Mouse (Mus musculus) kidney, embryonic 14.5 days (tissue): Measurements from ENCODE around the gene Ptprg. TPM values are rescaled to one million over a fixed set of nuclear protein-coding genes. Genes with fewer than 3 reads are reported as not detected.

Experiments used
- ATAC-seq: fragments of 200-750 bp; cut with Nextera tagmentation; 2 replicates; pipeline ENCODE4 v1.8.0; 2017; ENCODE audit warnings: moderate number of reproducible peaks, mild to moderate bottlenecking, moderate TSS enrichment, moderate library complexity; ENCODE audit not compliant: low FRiP score, low TSS enrichment
- H3K27ac ChIP-seq: fragments of 300-500 bp; sonication (generic); 2 replicates; pipeline ENCODE4 v1.5.1; 2014; ENCODE audit warnings: low read depth, mild to moderate bottlenecking, low read length, moderate library complexity, mixed read lengths
- H3K27me3 ChIP-seq: fragments of 300-500 bp; sonication (generic); 2 replicates; pipeline ENCODE4 v1.6.1; 2014; ENCODE audit warnings: mild to moderate bottlenecking, low read length; ENCODE audit not compliant: control insufficient read depth, insufficient read depth
- H3K36me3 ChIP-seq: fragments of 300-500 bp; sonication (generic); 2 replicates; pipeline ENCODE4 v1.6.1; 2014; ENCODE audit warnings: low read length, mixed read lengths; ENCODE audit not compliant: control insufficient read depth, insufficient read depth
- H3K4me1 ChIP-seq: fragments of 300-500 bp; sonication (generic); 2 replicates; pipeline ENCODE4 v1.6.1; 2014; ENCODE audit warnings: low read length, mixed read lengths; ENCODE audit not compliant: control insufficient read depth, insufficient read depth
- H3K4me2 ChIP-seq: fragments of 300-500 bp; sonication (generic); replicated peaks from 2 replicates; pipeline ENCODE4 v1.6.1; 2014; ENCODE audit warnings: low read depth, mild to moderate bottlenecking, low read length
- H3K4me3 ChIP-seq: fragments of 300-500 bp; sonication (generic); 2 replicates; pipeline ENCODE4 v1.5.1; 2014; ENCODE audit warnings: mild to moderate bottlenecking, low read length
- H3K9ac ChIP-seq: fragments of 300-500 bp; sonication (generic); 2 replicates; pipeline ENCODE4 v1.6.1; 2014; ENCODE audit warnings: low read depth, mild to moderate bottlenecking, low read length, moderate library complexity
- H3K9me3 ChIP-seq: fragments of 300-500 bp; sonication (generic); 2 replicates; pipeline ENCODE4 v1.6.1; 2016; ENCODE audit warnings: low read length; ENCODE audit not compliant: control insufficient read depth
- WGBS: fragments of 180-500 bp; shearing (Covaris S2); extraction: QIAGEN DNeasy Blood & Tissue Kit; methylation state at CpG from one replicate; pipeline ENCODE4 v1.1.7; 2014; 5-methylcytosine and 5-hydroxymethylcytosine counted together
- polyA plus RNA-seq: library from polyadenylated mRNA; unstranded; fragments of >200 nt; fragmentation: Nextera tagmentation; extraction: Ambion mirVana; gene quantifications from 2 replicates; pipeline ENCODE4 v1.2.1, GENCODE M21; 2014

Gene Ptprg
- polyA plus RNA-seq, 1 experiment from 2014 or later = 44.3 TPM

DNA sequence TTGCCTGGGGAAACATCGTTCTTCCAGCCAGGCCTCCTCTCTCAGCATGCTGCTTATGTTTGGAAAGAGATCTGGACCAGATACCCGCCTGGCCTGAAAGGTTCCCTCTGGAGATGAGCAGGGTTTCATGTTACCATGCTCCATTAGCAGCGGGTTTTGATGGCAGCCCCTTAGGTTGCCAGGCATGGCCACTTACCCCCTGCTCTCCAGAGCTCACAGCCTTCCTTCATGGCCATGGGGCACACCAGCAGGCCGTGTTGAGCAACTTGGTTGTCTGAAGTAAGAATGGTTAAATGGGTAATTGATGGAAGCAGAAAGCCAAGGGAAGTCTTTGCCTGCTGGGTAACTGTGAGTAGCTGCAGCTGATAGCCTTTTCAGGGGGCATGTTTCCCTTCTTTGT, 274.8 kb downstream of the Ptprg start:
- Histone ChIP-seq H3K27ac (no peak overlapping the region), H3K4me3 (no peak overlapping the region), H3K36me3 (no peaks in the 10 kb centered on the region), H3K9me3 (no peaks in the 10 kb centered on the region), H3K9ac (no peak overlapping the region), H3K27me3 (no peaks in the 10 kb centered on the region), H3K4me2 (no peak overlapping the region), H3K4me1 (peaks cover 13% of the 10 kb centered on the region; the same call in 1 of the 2 replicates)
- no peak for ATAC-seq
- 25% methylated on average over 4 of the region's 4 CpGs for WGBS

DNA sequence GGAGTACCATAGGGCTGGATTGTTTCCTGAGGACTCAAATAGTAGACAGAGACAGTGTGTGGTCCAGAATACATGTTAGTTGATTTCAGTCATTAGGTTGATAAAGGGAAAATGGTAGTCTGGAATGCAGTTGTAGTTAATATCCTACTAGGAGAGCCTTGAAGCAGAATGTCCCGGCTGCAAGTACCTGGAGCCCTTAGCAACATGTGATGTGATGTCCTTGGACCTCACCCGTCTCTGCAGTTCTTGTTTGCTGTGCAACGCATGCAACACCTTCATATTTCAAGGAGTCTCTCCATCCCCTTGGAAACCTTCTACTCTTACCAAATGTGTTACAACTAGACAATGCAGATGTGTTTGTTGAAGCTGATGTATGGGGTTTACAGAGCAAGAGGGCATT, 280.3 kb downstream of the Ptprg start:
- no peak overlapping the region for H3K27ac ChIP-seq

GRCm38 (mm10) chr14:11835706-11836445, 282.5 kb downstream of the Ptprg start:
- no peak for ATAC-seq
- Histone ChIP-seq H3K9me3 (no peaks in the 10 kb centered on the region), H3K27ac (no peak overlapping the region), H3K4me3 (no peak overlapping the region), H3K27me3 (no peaks in the 10 kb centered on the region), H3K4me1 (no peaks in the 10 kb centered on the region; the same call in 1 of the 2 replicates), H3K9ac (no peak overlapping the region), H3K36me3 (no peaks in the 10 kb centered on the region), H3K4me2 (no peak overlapping the region)
- 73% methylated on average over 12 of the region's 12 CpGs for WGBS

More for the DNA sequence above, 280.3 kb downstream of the Ptprg start:
- no peak for ATAC-seq
- H3K36me3 ChIP-seq = no peaks in the 10 kb centered on the region
- WGBS = 84% methylated on average over 3 of the region's 3 CpGs
- H3K9ac ChIP-seq = no peak overlapping the region
- H3K4me3 ChIP-seq = no peak overlapping the region
- no peaks in the 10 kb centered on the region for H3K9me3 ChIP-seq
- no peak overlapping the region for H3K4me2 ChIP-seq
- no peaks in the 10 kb centered on the region; the same call in 1 of the 2 replicates for H3K4me1 ChIP-seq
- H3K27me3 ChIP-seq = no peaks in the 10 kb centered on the region

DNA sequence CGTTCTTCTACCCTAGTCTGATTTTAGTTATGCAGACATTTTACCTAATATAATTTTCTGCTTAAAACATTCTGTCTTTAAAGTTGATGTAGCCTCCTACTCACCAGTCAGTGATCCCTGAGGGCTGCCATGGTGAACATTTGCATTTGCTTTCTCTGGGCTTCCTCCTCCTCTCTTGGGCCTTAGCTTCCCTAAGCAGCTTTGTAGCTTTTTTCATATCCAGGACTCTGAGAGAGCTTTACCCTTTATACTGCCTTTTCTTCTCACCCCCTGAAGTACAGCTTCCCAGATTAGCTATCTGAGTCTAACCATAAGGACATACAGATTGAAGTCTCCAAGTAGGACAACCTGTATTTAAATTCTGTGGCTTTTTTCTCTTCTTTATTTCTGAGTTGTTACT, 284.4 kb downstream of the Ptprg start:
- no peaks in the 10 kb centered on the region for H3K9me3 ChIP-seq
- H3K4me3 ChIP-seq = no peak overlapping the region
- H3K36me3 ChIP-seq = no peaks in the 10 kb centered on the region
- no peak overlapping the region for H3K9ac ChIP-seq
- no peak overlapping the region for H3K27ac ChIP-seq
- H3K4me1 ChIP-seq = no peaks in the 10 kb centered on the region; the same call in 1 of the 2 replicates
- no peak for ATAC-seq
- H3K27me3 ChIP-seq = no peaks in the 10 kb centered on the region
- no peak overlapping the region for H3K4me2 ChIP-seq
- 95% methylated on average over 1 of the region's 1 CpGs for WGBS

- no peak overlapping the region for H3K9ac ChIP-seq
- H3K27me3 ChIP-seq = no peaks in the 10 kb centered on the region
- no peak overlapping the region for H3K27ac ChIP-seq
- no peak for ATAC-seq
- no peak overlapping the region for H3K4me3 ChIP-seq
- no peaks in the 10 kb centered on the region for H3K4me1 ChIP-seq
- 61% methylated on average over 4 of the region's 4 CpGs for WGBS
- H3K4me2 ChIP-seq = no peak overlapping the region
- H3K36me3 ChIP-seq = no peaks in the 10 kb centered on the region
- no peaks in the 10 kb centered on the region for H3K9me3 ChIP-seq
Observed at GRCm38 (mm10) chr14:11841621-11842020, 288.3 kb downstream of the Ptprg start.

GRCm38 (mm10) chr14:11852896-11853295, 299.6 kb downstream of the Ptprg start:
- Histone ChIP-seq H3K9me3 (no peaks in the 10 kb centered on the region), H3K27me3 (no peaks in the 10 kb centered on the region), H3K4me3 (no peak overlapping the region), H3K4me1 (no peaks in the 10 kb centered on the region), H3K27ac (no peak overlapping the region), H3K36me3 (no peaks in the 10 kb centered on the region), H3K9ac (no peak overlapping the region), H3K4me2 (no peak overlapping the region)
- ATAC-seq = no peak
- WGBS = 86% methylated on average over 3 of the region's 3 CpGs

DNA sequence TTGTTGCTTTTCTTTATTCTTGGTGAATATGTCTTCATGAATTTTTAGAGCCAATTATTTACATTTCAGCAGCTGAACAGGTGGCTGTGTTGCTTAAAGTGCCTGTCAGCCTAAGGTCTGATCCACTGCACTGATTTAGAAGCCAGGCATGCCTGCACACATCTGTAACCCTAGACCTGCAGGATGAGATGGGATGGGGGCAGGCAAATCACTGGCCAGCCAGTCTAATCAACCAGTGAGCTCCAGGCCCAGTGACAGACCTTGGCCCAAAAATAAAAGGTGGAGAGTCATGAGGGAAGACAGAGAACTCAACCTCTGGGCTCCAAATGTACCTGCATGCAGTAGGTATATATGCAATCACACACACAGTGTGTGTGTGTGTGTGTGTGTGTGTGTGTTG, 302.2 kb downstream of the Ptprg start:
- no peak overlapping the region for H3K27ac ChIP-seq
- no peak overlapping the region for H3K4me2 ChIP-seq
- no peaks in the 10 kb centered on the region for H3K36me3 ChIP-seq
- H3K9me3 ChIP-seq = no peaks in the 10 kb centered on the region
- no peak overlapping the region for H3K4me3 ChIP-seq
- H3K27me3 ChIP-seq = no peaks in the 10 kb centered on the region
- peaks cover 6% of the 10 kb centered on the region; the same call in 1 of the 2 replicates for H3K4me1 ChIP-seq
- H3K9ac ChIP-seq = no peak overlapping the region
- ATAC-seq = peak; percentile 65; the same call in 1 of the 2 replicates

DNA sequence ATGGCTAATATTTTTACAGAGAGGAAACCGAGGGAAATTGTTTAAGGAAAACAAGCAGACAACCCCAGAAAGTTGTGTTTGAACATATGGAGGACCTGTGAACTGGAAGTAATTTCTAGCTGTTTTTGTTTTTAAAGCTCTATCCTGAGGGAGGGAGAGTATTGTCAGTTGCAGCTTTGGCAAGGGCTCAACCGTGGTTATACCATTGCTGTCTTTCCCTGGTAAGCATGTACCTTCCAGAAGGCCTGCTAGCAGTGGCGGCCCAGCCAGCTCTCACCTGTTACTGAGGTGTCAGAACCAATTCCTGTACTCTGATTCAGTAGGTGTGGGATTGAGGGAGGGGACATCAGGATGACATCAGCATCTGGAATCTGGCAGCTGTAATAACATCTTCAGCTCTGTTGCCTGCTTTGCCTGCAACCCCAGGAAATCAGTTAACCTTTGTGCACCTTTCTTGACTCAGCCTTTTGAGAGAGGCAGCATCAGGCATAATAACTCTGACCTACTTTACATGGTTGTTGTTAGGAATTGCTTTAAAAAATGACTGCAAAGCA, 304.7 kb downstream of the Ptprg start:
- Histone ChIP-seq H3K27ac (no peak overlapping the region), H3K36me3 (no peaks in the 10 kb centered on the region), H3K27me3 (no peaks in the 10 kb centered on the region), H3K9ac (no peak overlapping the region), H3K9me3 (no peaks in the 10 kb centered on the region), H3K4me1 (peaks cover 6% of the 10 kb centered on the region; the same call in 1 of the 2 replicates), H3K4me3 (no peak overlapping the region), H3K4me2 (no peak overlapping the region)
- 24% methylated on average over 3 of the region's 3 CpGs for WGBS
- ATAC-seq = 0 out of 2 replicates have a peak, but pooled peaks have one; percentile 56

- no peak for ATAC-seq
- 68% methylated on average over 3 of the region's 3 CpGs for WGBS
- Histone ChIP-seq H3K27me3 (no peaks in the 10 kb centered on the region), H3K9me3 (no peaks in the 10 kb centered on the region), H3K4me2 (no peak overlapping the region), H3K4me1 (peaks cover 14% of the 10 kb centered on the region; the same call in 1 of the 2 replicates), H3K4me3 (no peak overlapping the region), H3K9ac (no peak overlapping the region), H3K27ac (no peak overlapping the region), H3K36me3 (no peaks in the 10 kb centered on the region)
Observed at GRCm38 (mm10) chr14:11863286-11863685, 310.0 kb downstream of the Ptprg start.
